Mouse (Mus musculus) left cerebral cortex, adult 2 months (tissue): ENCODE measurements around the gene Gnat2. TPM values are rescaled to one million over a fixed set of nuclear protein-coding genes. Genes with fewer than 3 reads are reported as not detected.

Experiments used
- DNase-seq, 2 experiments: peaks; one replicate each; pipeline ENCODE4 v3.0.0; 2021 to 2022; ENCODE audit warnings: low spot score in 2 of 2, mixed read lengths in 1 of 2; ENCODE audit errors: extremely low spot score in 1 of 2
- H3K27ac ChIP-seq: fragments of 200-600 bp; 2 replicates; pipeline ENCODE4 v1.8.1; 2022
- H3K4me3 ChIP-seq: fragments of 200-600 bp; 2 replicates; pipeline ENCODE4 v1.8.1; 2022
- CTCF ChIP-seq: fragments of 200-600 bp; IDR thresholded peaks from 2 replicates; pipeline ENCODE4 v1.8.1; 2022; ENCODE audit warnings: antibody characterized with exemption, mild to moderate bottlenecking, moderate library complexity
- intact Hi-C: fragments of 180-260 bp; cut with DNase I; formaldehyde crosslinking; loops from one replicate; pipeline ENCODE4 v1.15.1; 2025
- total RNA-seq, 2 experiments: library from RNA; stranded (reverse); gene quantifications; 2 replicates each; pipeline ENCODE4 v1.2.3; 2021

Gnat2 gene
- total RNA-seq, 2 experiments from 2014 or later, result not detected

GRCm38 (mm10) chr3:108097656-108098055 lies 5.1 kb downstream of the Gnat2 start:
- DNase-seq, result no peak
- Histone ChIP-seq H3K4me3 (no peak overlapping the region), H3K27ac (no peak overlapping the region)
- intact Hi-C loops, result no loop called here
- TF ChIP-seq CTCF, result no peak

- H3K4me3 ChIP-seq, result no peak overlapping the region
- intact Hi-C loops, result no loop called here
- no peak for DNase-seq
- TF ChIP-seq CTCF, result no peak
- no peak overlapping the region for H3K27ac ChIP-seq
Measured at GRCm38 (mm10) chr3:108098316-108098715, 5.7 kb downstream of the Gnat2 start.

GRCm38 (mm10) chr3:108101594-108101993 lies 9.0 kb downstream of the Gnat2 start:
- intact Hi-C loops, result no loop called here
- H3K4me3 ChIP-seq, result no peak overlapping the region
- H3K27ac ChIP-seq, result no peak overlapping the region
- TF ChIP-seq CTCF, result no peak
- DNase-seq, result no peak

- intact Hi-C loops, result no loop called here
- DNase-seq, result no peak
Measured at GRCm38 (mm10) chr3:108102075-108102474, 9.5 kb downstream of the Gnat2 start.

GRCm38 (mm10) chr3:108105281-108105680 lies 12.7 kb downstream of the Gnat2 start:
- DNase-seq, result no peak
- Histone ChIP-seq H3K4me3 (no peak overlapping the region), H3K27ac (no peak overlapping the region)
- no peak for TF ChIP-seq CTCF
- intact Hi-C loops, result no loop called here

More at GRCm38 (mm10) chr3:108102075-108102474, 9.5 kb downstream of the Gnat2 start:
- H3K27ac ChIP-seq, result no peak overlapping the region
- TF ChIP-seq CTCF, result no peak
- no peak overlapping the region for H3K4me3 ChIP-seq

GRCm38 (mm10) chr3:108111320-108111719 lies 18.7 kb downstream of the Gnat2 start:
- intact Hi-C loops, result no loop called here

GRCm38 (mm10) chr3:108112246-108112645 lies 19.7 kb downstream of the Gnat2 start:
- no peak for TF ChIP-seq CTCF
- DNase-seq, result no peak
- H3K27ac ChIP-seq, result no peak overlapping the region
- intact Hi-C loops, result no loop called here
- no peak overlapping the region for H3K4me3 ChIP-seq

More at GRCm38 (mm10) chr3:108111320-108111719, 18.7 kb downstream of the Gnat2 start:
- no peak for DNase-seq
- Histone ChIP-seq H3K4me3 (no peak overlapping the region), H3K27ac (no peak overlapping the region)
- TF ChIP-seq CTCF, result no peak

- no peak for TF ChIP-seq CTCF
Measured at GRCm38 (mm10) chr3:108112666-108113065, 20.1 kb downstream of the Gnat2 start.

GRCm38 (mm10) chr3:108113591-108114289 lies 21.2 kb downstream of the Gnat2 start:
- intact Hi-C loops, result no loop called here
- no peak overlapping the region for H3K27ac ChIP-seq
- no peak for TF ChIP-seq CTCF
- no peak overlapping the region for H3K4me3 ChIP-seq
- no peak for DNase-seq

More at GRCm38 (mm10) chr3:108112666-108113065, 20.1 kb downstream of the Gnat2 start:
- no peak overlapping the region for H3K27ac ChIP-seq
- no peak for DNase-seq
- intact Hi-C loops, result no loop called here
- H3K4me3 ChIP-seq, result no peak overlapping the region

- intact Hi-C loops, result no loop called here
- no peak for TF ChIP-seq CTCF
- Histone ChIP-seq H3K27ac (no peak overlapping the region), H3K4me3 (no peak overlapping the region)
- no peak for DNase-seq
Measured at GRCm38 (mm10) chr3:108117465-108117864, 24.9 kb downstream of the Gnat2 start.

GRCm38 (mm10) chr3:108121101-108121500 lies 28.5 kb downstream of the Gnat2 start:
- intact Hi-C loops, result no loop called here
- no peak overlapping the region for H3K27ac ChIP-seq
- DNase-seq, result no peak
- no peak overlapping the region for H3K4me3 ChIP-seq
- TF ChIP-seq CTCF, result no peak

GRCm38 (mm10) chr3:108123242-108123641 lies 30.7 kb downstream of the Gnat2 start:
- H3K4me3 ChIP-seq, result no peak overlapping the region

GRCm38 (mm10) chr3:108124131-108124530 lies 31.5 kb downstream of the Gnat2 start:
- Histone ChIP-seq H3K4me3 (no peak overlapping the region), H3K27ac (no peak overlapping the region)
- intact Hi-C loops, result no loop called here
- no peak for TF ChIP-seq CTCF
- DNase-seq, result no peak

More at GRCm38 (mm10) chr3:108123242-108123641, 30.7 kb downstream of the Gnat2 start:
- DNase-seq, result no peak
- H3K27ac ChIP-seq, result no peak overlapping the region
- no peak for TF ChIP-seq CTCF
- intact Hi-C loops, result no loop called here
